Mouse (Mus musculus): ENCODE data around the gene Arid3c.
"Not testable (repeated sequence)": the region's sequence is repeated elsewhere in the genome, so short reads cannot be mapped to it uniquely, and the experiment has no call there.

Gene Arid3c

GRCm38 (mm10) chr4:41705922-41706754, 24.8 kb downstream of the Arid3c start:
- no peak for DNase-seq (ENCODE audit: low spot score)

GRCm38 (mm10) chr4:41704651-41705050, 26.3 kb downstream of the Arid3c start:
- no peak for DNase-seq (ENCODE audit: low spot score)

- not testable (repeated sequence) for DNase-seq (ENCODE audit: low spot score)
These were observed 28.7 kb downstream of the Arid3c start for GRCm38 (mm10) chr4:41702226-41702625.

DNA sequence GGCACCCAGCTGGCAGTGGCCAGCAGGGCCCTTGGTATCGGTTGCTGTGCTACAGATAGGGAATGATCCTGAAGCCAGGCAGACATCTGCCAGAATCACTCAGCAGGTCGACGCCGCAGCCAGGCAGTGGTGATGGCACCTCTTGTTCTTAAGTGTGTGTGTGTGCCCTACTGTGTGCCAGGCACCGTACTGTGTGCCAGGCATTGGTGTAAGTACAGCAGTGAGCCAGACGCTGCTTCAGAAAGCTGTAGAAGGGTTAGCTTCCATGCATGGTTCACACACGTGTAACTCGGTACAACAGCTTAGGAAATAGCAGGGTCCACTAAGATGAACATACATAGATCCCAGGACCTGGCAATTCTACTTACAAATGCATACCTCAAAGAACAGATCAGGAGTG, 30.7 kb downstream of the Arid3c start:
- not testable (repeated sequence) for DNase-seq (ENCODE audit: low spot score)

GRCm38 (mm10) chr4:41699783-41700182, 31.2 kb downstream of the Arid3c start, which contains the start of gene Il11ra1:
Gene Il11ra1, plus strand, starts transcription at chr4:41699989.
- not testable (repeated sequence) for DNase-seq (ENCODE audit: low spot score)

DNA sequence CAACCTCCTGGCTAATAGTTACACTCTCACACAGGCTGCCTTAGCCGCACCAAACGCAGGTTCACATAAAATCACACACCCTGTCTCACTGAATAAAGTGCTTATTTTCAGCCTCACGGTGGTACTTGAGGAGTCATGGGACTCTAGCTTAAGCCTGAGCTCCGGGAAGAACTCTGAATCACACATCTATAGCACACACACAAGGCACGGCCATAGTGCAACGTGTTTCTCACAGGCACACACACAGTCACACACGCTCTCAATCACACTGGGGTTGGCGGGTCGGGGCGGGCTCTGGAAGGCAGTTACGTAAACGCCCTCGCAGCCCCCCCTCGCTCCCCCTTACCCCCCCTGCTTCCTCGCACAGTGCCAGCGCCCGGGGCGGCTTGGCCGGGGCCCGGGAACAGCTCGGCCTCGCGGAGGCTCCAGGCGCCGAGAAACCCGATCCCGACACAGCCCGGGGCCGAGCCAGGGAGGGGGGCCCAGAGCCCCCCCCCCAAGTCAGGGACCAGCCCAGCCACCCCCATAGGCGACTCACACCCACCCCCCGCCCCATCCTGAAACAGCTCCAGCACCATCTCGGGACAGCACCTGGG, 32.4 kb downstream of the Arid3c start:
- DNase-seq (ENCODE audit: low spot score), result not testable (repeated sequence)

GRCm38 (mm10) chr4:41696930-41697841, 33.8 kb downstream of the Arid3c start, which contains the start of gene Cntfr:
Gene Cntfr, minus strand, starts transcription at chr4:41697089.
- DNase-seq (ENCODE audit: low spot score), result peak; percentile 82

DNA sequence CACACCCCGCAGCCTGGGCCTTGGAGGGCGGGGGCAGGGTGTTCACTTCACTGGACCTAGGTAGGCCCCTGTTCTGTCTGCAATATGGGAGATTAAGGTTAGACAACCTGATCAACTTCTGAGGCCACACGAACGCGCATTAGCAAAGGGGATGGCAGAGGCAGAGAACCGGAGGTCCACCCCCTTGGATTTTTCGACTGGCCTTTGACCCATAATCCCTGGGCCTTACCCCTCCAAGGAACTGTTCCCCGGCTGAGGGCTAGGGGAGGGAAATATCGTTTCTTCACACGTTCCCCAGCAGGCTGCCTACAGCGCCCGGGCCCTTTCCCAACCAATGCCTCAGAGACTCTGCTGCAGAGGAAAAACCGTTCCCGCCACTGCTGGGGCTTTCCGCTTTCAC, 34.5 kb downstream of the Arid3c start:
- DNase-seq (ENCODE audit: low spot score), result not testable (repeated sequence)

- not testable (repeated sequence) for DNase-seq (ENCODE audit: low spot score)
These were observed 35.1 kb downstream of the Arid3c start for GRCm38 (mm10) chr4:41695800-41696199.

DNA sequence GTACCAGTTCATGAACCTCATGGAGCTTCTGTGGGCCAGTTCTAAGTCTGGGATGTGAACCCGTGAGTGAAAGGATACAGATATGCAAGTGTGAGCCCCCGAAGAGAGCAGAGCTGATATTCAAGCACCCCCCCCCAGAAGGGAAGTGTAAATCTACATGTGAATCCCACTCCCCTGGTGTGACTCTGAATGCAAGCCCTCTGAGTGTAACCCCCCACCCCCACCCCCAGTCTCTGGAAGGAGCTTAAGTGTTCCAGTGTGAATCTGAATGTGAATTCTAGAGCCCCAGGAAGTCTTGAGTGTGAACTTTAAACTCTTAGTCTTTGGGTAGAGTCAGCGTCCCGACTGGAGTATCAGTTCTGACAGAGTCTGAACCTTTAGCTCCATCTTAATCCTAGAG, 37.4 kb downstream of the Arid3c start:
- not testable (repeated sequence) for DNase-seq (ENCODE audit: low spot score)

DNA sequence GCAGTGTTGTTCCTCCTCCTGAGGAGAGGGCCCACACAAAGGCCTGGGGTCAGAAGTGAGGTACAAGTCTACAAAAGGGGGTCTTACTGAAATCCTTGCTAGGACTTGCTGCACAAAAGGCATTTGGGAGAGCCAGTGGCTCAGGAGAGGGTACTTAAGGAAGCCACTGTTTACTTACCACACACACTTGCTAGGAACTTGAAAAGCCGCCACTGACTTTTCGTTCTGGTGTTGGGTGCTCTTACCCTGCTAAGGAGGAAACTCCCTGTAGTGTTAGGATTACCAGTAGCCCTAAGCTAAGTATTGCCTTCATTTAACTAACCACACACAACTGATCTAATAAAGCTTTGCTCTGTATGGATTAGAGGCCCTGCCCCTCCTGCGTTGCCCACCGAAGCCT, 40.9 kb downstream of the Arid3c start:
- DNase-seq (ENCODE audit: low spot score), result not testable (repeated sequence)

- not testable (repeated sequence) for DNase-seq (ENCODE audit: low spot score)
These were observed 42.4 kb downstream of the Arid3c start for GRCm38 (mm10) chr4:41688562-41688961.

DNA sequence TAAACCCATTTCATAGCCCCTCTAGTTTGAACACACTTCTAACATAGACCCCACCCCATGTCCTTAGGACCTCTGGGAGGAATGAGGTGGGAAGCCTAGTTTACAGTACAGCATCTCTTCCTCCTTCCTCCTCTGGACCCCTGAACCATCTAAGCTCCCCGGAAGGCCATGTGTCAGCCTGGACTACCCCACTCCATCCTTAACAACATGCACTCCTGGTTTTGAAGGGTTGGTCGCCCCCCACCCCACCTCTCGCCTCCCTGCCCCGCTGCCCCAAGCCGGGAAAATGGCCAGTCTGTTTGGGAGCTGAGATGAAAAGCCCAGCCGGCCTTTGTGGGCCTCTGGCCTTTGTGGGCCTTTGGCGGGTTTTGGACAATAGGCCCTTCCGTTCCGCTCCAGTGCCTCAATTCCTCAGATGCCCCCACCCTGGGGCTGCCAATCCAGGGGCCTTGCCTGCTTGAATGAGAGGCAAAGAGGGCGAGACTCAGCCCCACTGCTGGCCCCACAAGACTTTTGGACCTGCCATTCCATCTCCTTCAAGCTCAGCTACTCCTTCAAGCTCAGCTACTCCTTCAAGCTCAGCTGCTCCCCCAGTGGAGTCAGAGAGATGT, 45.0 kb downstream of the Arid3c start:
- DNase-seq (ENCODE audit: low spot score), result not testable (repeated sequence)

- not testable (repeated sequence) for DNase-seq (ENCODE audit: low spot score)
These were observed 46.0 kb downstream of the Arid3c start for GRCm38 (mm10) chr4:41684931-41685453.

GRCm38 (mm10) chr4:41684131-41684930, 46.6 kb downstream of the Arid3c start:
- DNase-seq (ENCODE audit: low spot score), result not testable (repeated sequence)

GRCm38 (mm10) chr4:41683303-41683702, 47.6 kb downstream of the Arid3c start:
- DNase-seq (ENCODE audit: low spot score), result not testable (repeated sequence)

GRCm38 (mm10) chr4:41682789-41683188, 48.2 kb downstream of the Arid3c start:
- DNase-seq (ENCODE audit: low spot score), result no peak

DNA sequence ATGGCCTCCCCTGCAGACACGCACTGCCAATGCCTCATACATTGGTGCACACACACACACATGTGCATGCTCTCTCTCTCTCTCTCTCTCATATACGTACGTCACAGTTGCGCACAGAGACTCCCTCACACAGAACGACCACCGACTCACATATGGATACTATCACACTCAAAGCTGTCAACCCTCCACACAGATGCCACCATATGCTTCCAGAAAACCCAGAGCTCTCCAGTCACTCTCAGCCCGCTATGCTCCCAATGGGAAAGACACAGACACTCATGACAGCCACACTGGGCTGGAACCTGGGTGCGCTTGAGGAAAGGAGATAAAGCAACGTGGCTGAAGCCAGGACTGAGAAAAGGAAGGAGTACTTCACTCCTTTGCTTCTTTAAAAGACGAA, 49.0 kb downstream of the Arid3c start:
- no peak for DNase-seq (ENCODE audit: low spot score)

- no peak for DNase-seq (ENCODE audit: low spot score)
These were observed 49.8 kb downstream of the Arid3c start for GRCm38 (mm10) chr4:41681176-41681575.

DNA sequence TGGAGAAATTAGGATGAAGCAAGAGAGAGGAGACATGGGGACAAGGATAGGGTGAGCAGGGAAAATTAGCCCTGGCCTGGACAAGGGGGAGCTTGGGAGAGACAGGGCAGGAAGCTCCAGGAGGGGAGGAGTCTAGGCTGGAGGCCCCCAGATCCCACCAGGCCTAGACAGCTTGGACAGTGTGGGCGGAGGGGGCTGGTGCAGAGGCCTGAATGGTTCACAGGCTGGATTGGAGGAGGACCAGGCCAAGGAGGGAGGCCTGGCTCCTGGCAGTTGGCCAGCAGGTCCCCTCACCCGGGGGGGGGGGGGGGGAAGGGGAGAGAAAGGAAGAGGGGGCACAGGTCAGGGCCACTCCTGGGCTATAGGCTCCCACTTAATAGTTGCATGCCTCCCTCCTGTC, 51.7 kb downstream of the Arid3c start:
- DNase-seq (ENCODE audit: low spot score), result no peak

DNA sequence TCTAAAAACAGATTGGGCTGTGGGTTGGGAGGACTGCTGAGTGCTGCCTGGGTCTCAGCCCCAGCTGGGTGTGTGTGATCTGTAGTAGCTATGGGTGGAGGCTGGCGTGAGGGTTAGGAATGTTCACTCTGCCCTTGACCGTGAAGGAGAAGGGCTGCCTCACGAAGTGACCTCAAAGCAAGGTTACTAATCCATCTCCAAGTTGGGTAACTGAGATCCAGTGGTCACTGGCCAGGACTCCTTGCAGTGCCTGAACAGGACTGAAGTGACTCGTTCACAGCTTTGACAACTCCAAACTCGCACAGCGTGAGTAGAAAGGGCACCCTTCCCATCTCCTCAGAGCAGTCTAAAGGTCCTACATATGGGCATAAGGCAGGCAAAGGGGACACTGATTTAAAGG, 52.1 kb downstream of the Arid3c start:
- DNase-seq (ENCODE audit: low spot score), result no peak

Measured in ovary, postnatal 14 days (tissue).